8 mouse cellular contexts compared by ENCODE assay signal in genomic region chr19:4283653-4284052, GRCm38 (mm10). TPM values are rescaled to one million over a fixed set of nuclear protein-coding genes. Genes with fewer than 3 reads are reported as not detected.
DNase-seq lines count a peak whose midpoint lies in the region; ATAC-seq and TF ChIP-seq lines count a peak whose summit lies in the region.

No protein-coding gene starts in this region.

- ATAC-seq in kidney, embryonic 14.5 days (ENCODE audit: low FRiP score, low TSS enrichment) = no peak
- ATAC-seq in hindbrain, embryonic 14.5 days (ENCODE audit: low FRiP score) = no peak
- ATAC-seq in midbrain, embryonic 15.5 days (replicated peaks) = no peak; the same call in 1 of the 2 replicates

- H3K27me3 ChIP-seq in kidney, embryonic 14.5 days (ENCODE audit: control insufficient read depth, insufficient read depth, low read length) = no peaks in the 10 kb centered on the region
- no peaks in the 10 kb centered on the region for H3K27me3 ChIP-seq in hindbrain, embryonic 14.5 days (ENCODE audit: control insufficient read depth, insufficient read depth, low read length)
- no peaks in the 10 kb centered on the region for H3K27me3 ChIP-seq in midbrain, embryonic 15.5 days (replicated peaks)

- H3K9ac ChIP-seq in kidney, embryonic 14.5 days (ENCODE audit: low read depth, low read length) = peak overlapping the region; percentile 70; the same call in 1 of the 2 replicates
- H3K9ac ChIP-seq in hindbrain, embryonic 14.5 days = no peak overlapping the region; the same call in 1 of the 2 replicates
- peak overlapping the region; percentile 69; the same call in 1 of the 2 replicates for H3K9ac ChIP-seq in midbrain, embryonic 15.5 days

- no peak for TF ChIP-seq POLR2A in bone marrow, adult 2 months (IDR thresholded peaks at IDR 0.05; ENCODE audit: borderline replicate concordance, control insufficient read depth, low read depth, low read length)

- peak overlapping the region; percentile 65 for H3K4me3 ChIP-seq in kidney, embryonic 14.5 days (ENCODE audit: low read length)
- peak overlapping the region; percentile 80 for H3K4me3 ChIP-seq in bone marrow, adult 2 months (replicated peaks; ENCODE audit: control insufficient read depth, low read depth, low read length)
- H3K4me3 ChIP-seq in hindbrain, embryonic 14.5 days (replicated peaks; ENCODE audit: low read length) = peak overlapping the region; percentile 62
- H3K4me3 ChIP-seq in midbrain, embryonic 15.5 days = peak overlapping the region; percentile 60

- no peak for DNase-seq in kidney, postnatal 10 days
- no peak for DNase-seq in hindbrain, embryonic 14.5 days (ENCODE audit: low spot score)
- DNase-seq in ovary, postnatal 10 days (ENCODE audit: low spot score) = no peak
- no peak for DNase-seq in cerebellum, adult 9-11 months
- no peak for DNase-seq in cerebellum, adult 18-20 months

- 46% methylated on average over 7 of the region's 7 CpGs for WGBS in kidney, embryonic 14.5 days
- 3% methylated on average over 7 of the region's 7 CpGs for WGBS in bone marrow, adult 2 months
- 43% methylated on average over 7 of the region's 7 CpGs for WGBS in hindbrain, embryonic 14.5 days
- 45% methylated on average over 7 of the region's 7 CpGs for WGBS in midbrain, embryonic 15.5 days

- peak overlapping the region; percentile 77 for H3K4me2 ChIP-seq in kidney, embryonic 14.5 days (replicated peaks; ENCODE audit: low read depth, low read length)
- H3K4me2 ChIP-seq in hindbrain, embryonic 14.5 days (replicated peaks) = peak overlapping the region; percentile 80
- H3K4me2 ChIP-seq in midbrain, embryonic 15.5 days = peak overlapping the region; percentile 64

- no peak overlapping the region for H3K27ac ChIP-seq in kidney, embryonic 14.5 days (ENCODE audit: low read depth, low read length)
- peak overlapping the region; percentile 82 for H3K27ac ChIP-seq in bone marrow, adult 2 months (ENCODE audit: control insufficient read depth, insufficient read depth, low read depth, low read length, poor library complexity)
- 0 out of 2 replicates have a peak overlapping the region, but pooled peaks have one; percentile 38 for H3K27ac ChIP-seq in hindbrain, embryonic 14.5 days
- H3K27ac ChIP-seq in midbrain, embryonic 15.5 days = peak overlapping the region; percentile 57

- no peaks in the 10 kb centered on the region for H3K9me3 ChIP-seq in kidney, embryonic 14.5 days (ENCODE audit: control insufficient read depth, low read length)
- H3K9me3 ChIP-seq in hindbrain, embryonic 14.5 days (ENCODE audit: control insufficient read depth, low read length) = no peaks in the 10 kb centered on the region
- no peaks in the 10 kb centered on the region for H3K9me3 ChIP-seq in midbrain, embryonic 15.5 days

- no peak for TF ChIP-seq CTCF in bone marrow, adult 2 months (IDR thresholded peaks at IDR 0.05; ENCODE audit: control insufficient read depth, insufficient read depth, low read length)

- 0 out of 2 replicates have a peak, but pooled peaks cover 4% of the 10 kb centered on the region for H3K4me1 ChIP-seq in kidney, embryonic 14.5 days (ENCODE audit: control insufficient read depth, insufficient read depth, low read length)
- peaks cover 11% of the 10 kb centered on the region for H3K4me1 ChIP-seq in bone marrow, adult 2 months (ENCODE audit: control insufficient read depth, insufficient read depth, low read length)
- peaks cover 12% of the 10 kb centered on the region for H3K4me1 ChIP-seq in hindbrain, embryonic 14.5 days (replicated peaks; ENCODE audit: control insufficient read depth, insufficient read depth, low read length)
- H3K4me1 ChIP-seq in midbrain, embryonic 15.5 days = peaks cover 22% of the 10 kb centered on the region

- H3K36me3 ChIP-seq in kidney, embryonic 14.5 days (ENCODE audit: control insufficient read depth, insufficient read depth, low read length) = peaks cover 33% of the 10 kb centered on the region
- peaks cover 48% of the 10 kb centered on the region for H3K36me3 ChIP-seq in hindbrain, embryonic 14.5 days (replicated peaks; ENCODE audit: control insufficient read depth, insufficient read depth)
- peaks cover 22% of the 10 kb centered on the region for H3K36me3 ChIP-seq in midbrain, embryonic 15.5 days (replicated peaks)

RNA-seq across cellular contexts. Expression of gene Ankrd13d, which starts 0.7 kb away (rescaled TPM):
- polyA plus RNA-seq in kidney, embryonic 14.5 days (2014; fragmentation: Nextera tagmentation; extraction: Ambion mirVana) = 5.2 and 8.3 TPM in 2 replicates
- polyA plus RNA-seq in bone marrow, adult 2 months (2011; ENCODE audit: insufficient read depth, insufficient read length, low replicate concordance, missing spikeins) = 8.4 and 53.2 TPM in 2 replicates
- 50.7 and 56.6 TPM in 2 replicates for polyA plus RNA-seq in hindbrain, embryonic 14.5 days (2014; fragmentation: Nextera tagmentation; extraction: Ambion mirVana)
- 53.9 and 57.1 TPM in 2 replicates for polyA plus RNA-seq in midbrain, embryonic 15.5 days (2015; fragmentation: Nextera tagmentation; extraction: Ambion mirVana)

RNA-seq across cellular contexts. Expression of gene Ssh3, which starts 14.7 kb away (rescaled TPM):
- polyA plus RNA-seq in kidney, embryonic 14.5 days (2014; fragmentation: Nextera tagmentation; extraction: Ambion mirVana) = 10.7 and 13.0 TPM in 2 replicates
- 16.9 and 20.7 TPM in 2 replicates for polyA plus RNA-seq in bone marrow, adult 2 months (2011; ENCODE audit: insufficient read depth, insufficient read length, low replicate concordance, missing spikeins)
- polyA plus RNA-seq in hindbrain, embryonic 14.5 days (2014; fragmentation: Nextera tagmentation; extraction: Ambion mirVana) = 12.9 and 13.4 TPM in 2 replicates
- polyA plus RNA-seq in midbrain, embryonic 15.5 days (2015; fragmentation: Nextera tagmentation; extraction: Ambion mirVana) = 12.2 and 16.2 TPM in 2 replicates

RNA-seq across cellular contexts. Expression of gene Grk2, which starts 22.4 kb away (rescaled TPM):
- polyA plus RNA-seq in kidney, embryonic 14.5 days (2014; fragmentation: Nextera tagmentation; extraction: Ambion mirVana) = 17.7 and 17.8 TPM in 2 replicates
- polyA plus RNA-seq in bone marrow, adult 2 months (2011; ENCODE audit: insufficient read depth, insufficient read length, low replicate concordance, missing spikeins) = 153 and 243 TPM in 2 replicates
- 29.2 and 30.4 TPM in 2 replicates for polyA plus RNA-seq in hindbrain, embryonic 14.5 days (2014; fragmentation: Nextera tagmentation; extraction: Ambion mirVana)
- polyA plus RNA-seq in midbrain, embryonic 15.5 days (2015; fragmentation: Nextera tagmentation; extraction: Ambion mirVana) = 28.2 and 29.6 TPM in 2 replicates

RNA-seq across cellular contexts. Expression of gene Pold4, which starts 52.0 kb away (rescaled TPM):
- 26.4 and 28.2 TPM in 2 replicates for polyA plus RNA-seq in kidney, embryonic 14.5 days (2014; fragmentation: Nextera tagmentation; extraction: Ambion mirVana)
- 31.7 and 54.7 TPM in 2 replicates for polyA plus RNA-seq in bone marrow, adult 2 months (2011; ENCODE audit: insufficient read depth, insufficient read length, low replicate concordance, missing spikeins)
- polyA plus RNA-seq in hindbrain, embryonic 14.5 days (2014; fragmentation: Nextera tagmentation; extraction: Ambion mirVana) = 18.8 and 20.4 TPM in 2 replicates
- polyA plus RNA-seq in midbrain, embryonic 15.5 days (2015; fragmentation: Nextera tagmentation; extraction: Ambion mirVana) = 20.4 and 20.6 TPM in 2 replicates
